Mouse (Mus musculus): ENCODE data around the gene Il25. TPM values are rescaled to one million over a fixed set of nuclear protein-coding genes. Genes with fewer than 3 reads are reported as not detected.

Il25 gene
- polyA plus RNA-seq, 1 experiment from 2014 or later: not detected

DNA sequence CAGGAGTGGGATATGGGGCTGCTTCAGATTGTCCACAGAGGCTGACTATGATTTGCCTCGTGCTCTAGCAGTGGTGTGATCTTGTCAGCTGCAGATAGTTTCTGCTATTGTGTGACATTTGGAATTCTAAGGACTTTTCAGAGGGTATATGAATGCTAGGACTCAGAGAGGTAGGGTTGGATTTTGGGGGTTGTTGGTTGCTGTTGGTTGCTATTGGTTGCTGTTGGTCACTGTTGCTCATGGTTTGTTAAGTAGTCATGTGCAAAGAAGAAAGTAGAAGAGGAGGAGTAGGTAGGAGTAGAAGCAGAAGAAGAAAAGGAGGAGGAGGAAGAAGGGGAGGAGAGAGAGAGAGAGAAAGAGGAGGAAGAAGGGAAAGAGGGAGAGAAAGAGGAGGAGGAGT is 44.1 kb downstream of the Il25 start, which contains the start of gene Gm17428:
Gm17428 (plus strand) TSS at position 301 of the 400 bp plus-strand sequence.
- H3K27me3 ChIP-seq (ENCODE audit: control insufficient read depth, insufficient read depth, low read length): no peaks in the 10 kb centered on the region
- no peak for ATAC-seq (ENCODE audit: insufficient number of reproducible peaks, insufficient read depth, low FRiP score, low read depth)
- H3K9me3 ChIP-seq (ENCODE audit: control insufficient read depth, low read length): no peaks in the 10 kb centered on the region
- H3K9ac ChIP-seq (ENCODE audit: low read length): peak within 1 kb of the TSS; percentile 69
- H3K36me3 ChIP-seq (ENCODE audit: control insufficient read depth, insufficient read depth, low read length): peaks cover 87% of the 10 kb centered on the region
- H3K27ac ChIP-seq (replicated peaks in 1 of 2; ENCODE audit: control insufficient read depth in 1 of 2, insufficient read depth in 1 of 2, low read depth in 2 of 2, low read length in 2 of 2): peak within 1 kb of the TSS; percentile 60 to 82
- peak within 1 kb of the TSS; percentile 46; the same call in 1 of the 2 replicates for H3K4me2 ChIP-seq (ENCODE audit: low read length)
- WGBS: 41% methylated on average over 1 of the region's 1 CpGs
- no peak within 1 kb of the TSS for H3K4me3 ChIP-seq (ENCODE audit: control insufficient read depth in 1 of 2, insufficient read depth in 1 of 2, low read depth in 1 of 2, low read length in 2 of 2)
- H3K4me1 ChIP-seq (ENCODE audit: control insufficient read depth in 2 of 2, insufficient read depth in 2 of 2, low read length in 2 of 2): peaks cover 5 to 10% of the 10 kb centered on the region in 2 experiments; a peak in 2 of 4 replicates

DNA sequence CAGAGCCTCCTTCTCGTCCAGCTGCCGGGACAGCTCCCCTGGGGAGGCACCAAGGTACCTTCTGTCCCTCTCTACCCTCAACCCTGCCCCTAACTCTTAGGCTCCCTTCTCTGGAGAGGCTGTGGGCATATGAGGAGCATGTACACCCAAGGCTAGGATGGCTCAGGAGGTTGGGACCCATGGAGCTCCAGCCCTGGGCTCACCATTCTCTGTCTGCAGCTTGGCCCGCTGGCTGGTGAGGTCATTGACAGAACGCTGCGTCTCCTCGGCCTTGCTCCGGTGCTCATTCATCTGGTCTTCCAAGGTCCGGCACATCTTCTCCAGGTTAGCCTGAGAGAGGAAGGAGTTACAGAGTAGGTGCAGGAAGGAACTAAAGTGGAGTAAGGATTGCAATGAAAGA is 46.2 kb downstream of the Il25 start:
- WGBS: 60% methylated on average over 8 of the region's 8 CpGs
- no peaks in the 10 kb centered on the region for H3K27me3 ChIP-seq (ENCODE audit: control insufficient read depth, insufficient read depth, low read length)

DNA sequence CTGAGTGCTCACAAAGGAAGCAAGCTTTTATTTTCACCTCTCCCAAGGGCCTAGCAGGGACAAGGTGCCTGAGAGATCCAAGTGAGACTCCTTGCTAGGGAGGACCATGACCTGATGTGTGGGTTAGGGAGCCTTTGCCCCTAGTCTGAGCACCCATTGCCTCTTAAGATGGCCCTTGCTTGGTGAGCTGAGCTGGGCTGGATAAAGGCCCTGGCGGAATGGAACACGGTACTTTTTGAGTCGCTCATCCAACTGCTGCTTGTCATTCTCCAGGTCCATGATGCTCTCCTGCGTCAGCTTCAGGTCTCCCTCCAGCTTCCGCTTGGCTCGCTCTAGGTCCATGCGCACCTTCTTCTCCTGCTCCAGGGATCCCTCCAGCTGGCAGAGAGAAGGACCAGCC is 49.4 kb downstream of the Il25 start:
- Histone ChIP-seq H3K36me3 (ENCODE audit: control insufficient read depth, insufficient read depth, low read length) (peaks cover 91% of the 10 kb centered on the region), H3K4me2 (ENCODE audit: low read length) (peak overlapping the region; percentile 73), H3K9ac (ENCODE audit: low read length) (peak overlapping the region; percentile 100), H3K4me3 (ENCODE audit: control insufficient read depth in 1 of 2, insufficient read depth in 1 of 2, low read depth in 1 of 2, low read length in 2 of 2) (peak overlapping the region; percentile 9 to 66; a peak in 2 of 4 replicates), H3K27ac (replicated peaks in 1 of 2; ENCODE audit: control insufficient read depth in 1 of 2, insufficient read depth in 1 of 2, low read depth in 2 of 2, low read length in 2 of 2) (peak overlapping the region; percentile 78 to 100), H3K27me3 (ENCODE audit: control insufficient read depth, insufficient read depth, low read length) (no peaks in the 10 kb centered on the region), H3K4me1 (ENCODE audit: control insufficient read depth in 2 of 2, insufficient read depth in 2 of 2, low read length in 2 of 2) (peaks cover 5 to 6% of the 10 kb centered on the region in 2 experiments; a peak in 2 of 4 replicates), H3K9me3 (ENCODE audit: control insufficient read depth, low read length) (no peaks in the 10 kb centered on the region)
- WGBS: 61% methylated on average over 7 of the region's 7 CpGs
- no peak for ATAC-seq (ENCODE audit: insufficient number of reproducible peaks, insufficient read depth, low FRiP score, low read depth)

More for the DNA sequence above, 46.2 kb downstream of the Il25 start:
- Histone ChIP-seq H3K4me1 (ENCODE audit: control insufficient read depth in 2 of 2, insufficient read depth in 2 of 2, low read length in 2 of 2) (peaks cover 5 to 7% of the 10 kb centered on the region in 2 experiments; a peak in 2 of 4 replicates), H3K27ac (replicated peaks in 1 of 2; ENCODE audit: control insufficient read depth in 1 of 2, insufficient read depth in 1 of 2, low read depth in 2 of 2, low read length in 2 of 2) (peak overlapping the region; percentile 75 to 82), H3K36me3 (ENCODE audit: control insufficient read depth, insufficient read depth, low read length) (peaks cover 87% of the 10 kb centered on the region), H3K4me2 (ENCODE audit: low read length) (peak overlapping the region; percentile 46), H3K9me3 (ENCODE audit: control insufficient read depth, low read length) (no peaks in the 10 kb centered on the region), H3K4me3 (ENCODE audit: control insufficient read depth in 1 of 2, insufficient read depth in 1 of 2, low read depth in 1 of 2, low read length in 2 of 2) (peak overlapping the region in 1 of 2 experiments; percentile 6; a peak in 2 of 4 replicates), H3K9ac (ENCODE audit: low read length) (peak overlapping the region; percentile 69)
- ATAC-seq (ENCODE audit: insufficient number of reproducible peaks, insufficient read depth, low FRiP score, low read depth): no peak

MicroRNA genes within 50 kb of the gene (microRNA counts, 519-probe panel; counts per million panel counts)
- microRNA mmu-miR-208a (8,177 counts per million, percentile 98 among the panel's probes with 10 or more counts), microRNA mmu-miR-208b (9,413 counts per million, percentile 100 among the panel's probes with 10 or more counts)

Small RNA genes within 50 kb of the gene (microRNA-seq; reads per million reads assigned to microRNA genes)
- gene Mir208a (7,914 reads per million, percentile 95 among the genes with 10 or more reads in this experiment), gene Mir208b (80,223 reads per million, percentile 99 among the genes with 10 or more reads in this experiment)

Other genes starting within 250 kb of the Il25 start
- gene 1700123O20Rik, start 246.5 kb upstream of the Il25 start, polyA plus RNA-seq (2014; fragmentation: Nextera tagmentation; extraction: Ambion mirVana): 47.3 and 49.8 TPM in 2 replicates
- gene Acin1, start 245.8 kb upstream of the Il25 start, polyA plus RNA-seq (2014; fragmentation: Nextera tagmentation; extraction: Ambion mirVana): 69.1 and 81.1 TPM in 2 replicates
- gene Gm29776, start 233.9 kb upstream of the Il25 start, polyA plus RNA-seq (2014; fragmentation: Nextera tagmentation; extraction: Ambion mirVana): 0.30 and 0.35 TPM in 2 replicates
- not detected in 2 replicates for gene Cebpe, start 220.5 kb upstream of the Il25 start, polyA plus RNA-seq (2014; fragmentation: Nextera tagmentation; extraction: Ambion mirVana)
- gene Slc7a8, start 150.7 kb upstream of the Il25 start, polyA plus RNA-seq (2014; fragmentation: Nextera tagmentation; extraction: Ambion mirVana): 5.0 and 5.1 TPM in 2 replicates
- not detected in 2 replicates for gene Rnf212b, start 118.6 kb upstream of the Il25 start, polyA plus RNA-seq (2014; fragmentation: Nextera tagmentation; extraction: Ambion mirVana)
- 8.2 and 9.5 TPM in 2 replicates for gene Homez, start 61.7 kb upstream of the Il25 start, polyA plus RNA-seq (2014; fragmentation: Nextera tagmentation; extraction: Ambion mirVana)
- gene Ppp1r3e, start 55.1 kb upstream of the Il25 start, polyA plus RNA-seq (2014; fragmentation: Nextera tagmentation; extraction: Ambion mirVana): 1.7 and 1.9 TPM in 2 replicates
- gene Bcl2l2, start 49.3 kb upstream of the Il25 start, polyA plus RNA-seq (2014; fragmentation: Nextera tagmentation; extraction: Ambion mirVana): 3.0 and 4.3 TPM in 2 replicates
- not detected in 2 replicates for gene Gm20521, start 49.3 kb upstream of the Il25 start, polyA plus RNA-seq (2014; fragmentation: Nextera tagmentation; extraction: Ambion mirVana)
- gene Pabpn1, start 40.2 kb upstream of the Il25 start, polyA plus RNA-seq (2014; fragmentation: Nextera tagmentation; extraction: Ambion mirVana): 80.6 and 83.8 TPM in 2 replicates
- gene Slc22a17, start 19.6 kb upstream of the Il25 start, polyA plus RNA-seq (2014; fragmentation: Nextera tagmentation; extraction: Ambion mirVana): 18.5 and 25.6 TPM in 2 replicates
- gene Efs, start 6.6 kb upstream of the Il25 start, polyA plus RNA-seq (2014; fragmentation: Nextera tagmentation; extraction: Ambion mirVana): 12.2 and 14.6 TPM in 2 replicates
- 0.58 and 0.72 TPM in 2 replicates for gene Cmtm5, start 3.6 kb downstream of the Il25 start, polyA plus RNA-seq (2014; fragmentation: Nextera tagmentation; extraction: Ambion mirVana)
- 2,542 and 2,728 TPM in 2 replicates for gene Myh6, start 34.2 kb downstream of the Il25 start, polyA plus RNA-seq (2014; fragmentation: Nextera tagmentation; extraction: Ambion mirVana)
- not detected in 2 replicates for gene Gm17428, start 44.2 kb downstream of the Il25 start, polyA plus RNA-seq (2014; fragmentation: Nextera tagmentation; extraction: Ambion mirVana)
- gene Myh7, start 61.9 kb downstream of the Il25 start, polyA plus RNA-seq (2014; fragmentation: Nextera tagmentation; extraction: Ambion mirVana): 5,319 and 5,796 TPM in 2 replicates
- 53.8 and 54.9 TPM in 2 replicates for gene Ngdn, start 82.8 kb downstream of the Il25 start, polyA plus RNA-seq (2014; fragmentation: Nextera tagmentation; extraction: Ambion mirVana)
- 2.6 and 3.0 TPM in 2 replicates for gene Zfhx2, start 159.6 kb downstream of the Il25 start, polyA plus RNA-seq (2014; fragmentation: Nextera tagmentation; extraction: Ambion mirVana)
- gene Thtpa, start 162.1 kb downstream of the Il25 start, polyA plus RNA-seq (2014; fragmentation: Nextera tagmentation; extraction: Ambion mirVana): 12.8 and 15.1 TPM in 2 replicates
- 7.6 and 8.6 TPM in 2 replicates for gene Ap1g2, start 173.9 kb downstream of the Il25 start, polyA plus RNA-seq (2014; fragmentation: Nextera tagmentation; extraction: Ambion mirVana)
- 0.05 and 0.18 TPM in 2 replicates for gene Jph4, start 184.2 kb downstream of the Il25 start, polyA plus RNA-seq (2014; fragmentation: Nextera tagmentation; extraction: Ambion mirVana)